Mouse (Mus musculus) forebrain, embryonic 14.5 days (tissue): ENCODE measurements around the gene Eln. TPM values are rescaled to one million over a fixed set of nuclear protein-coding genes. Genes with fewer than 3 reads are reported as not detected.

Experiments
- ATAC-seq: fragments of 200-750 bp; cut with Nextera tagmentation; 2 replicates; pipeline ENCODE4 v1.8.0; 2017; ENCODE audit warnings: mild to moderate bottlenecking, moderate library complexity
- DNase-seq: peaks from one replicate; pipeline ENCODE4 v3.0.0-alpha.2; 2015; ENCODE audit warnings: low spot score
- H3K27ac ChIP-seq: fragments of 300-500 bp; sonication (generic); 2 replicates; pipeline ENCODE4 v1.5.1; 2014; ENCODE audit warnings: low read depth, mild to moderate bottlenecking, control low read depth, low read length, moderate library complexity
- H3K27me3 ChIP-seq: fragments of 300-500 bp; sonication (generic); replicated peaks from 2 replicates; pipeline ENCODE4 v1.6.1; 2014; ENCODE audit warnings: low read length, control low read depth, mixed read lengths; ENCODE audit not compliant: control insufficient read depth, insufficient read depth
- H3K36me3 ChIP-seq: fragments of 300-500 bp; sonication (generic); 2 replicates; pipeline ENCODE4 v1.6.1; 2014; ENCODE audit warnings: low read length, control low read depth; ENCODE audit not compliant: control insufficient read depth, insufficient read depth
- H3K4me1 ChIP-seq: fragments of 300-500 bp; sonication (generic); 2 replicates; pipeline ENCODE4 v1.6.1; 2014; ENCODE audit warnings: antibody characterized with exemption, low read length, control low read depth; ENCODE audit not compliant: control insufficient read depth, insufficient read depth
- H3K4me2 ChIP-seq: fragments of 300-500 bp; sonication (generic); 2 replicates; pipeline ENCODE4 v1.6.1; 2014; ENCODE audit warnings: mild to moderate bottlenecking, control low read depth, low read length
- H3K4me3 ChIP-seq: fragments of 300-500 bp; sonication (generic); 2 replicates; pipeline ENCODE4 v1.5.1; 2014; ENCODE audit warnings: low read depth, low read length, control low read depth
- H3K9ac ChIP-seq: fragments of 300-500 bp; sonication (generic); 2 replicates; pipeline ENCODE4 v1.6.1; 2014; ENCODE audit warnings: mild to moderate bottlenecking, low read length, control low read depth, moderate library complexity
- H3K9me3 ChIP-seq: fragments of 300-500 bp; sonication (generic); replicated peaks from 2 replicates; pipeline ENCODE4 v1.6.1; 2016; ENCODE audit warnings: low read length, control low read depth, mixed read lengths; ENCODE audit not compliant: control insufficient read depth
- WGBS: fragments of 180-500 bp; shearing (Covaris S2); extraction: QIAGEN DNeasy Blood & Tissue Kit; methylation state at CpG from one replicate; pipeline ENCODE4 v1.1.7; 2014; 5-methylcytosine and 5-hydroxymethylcytosine counted together
- polyA plus RNA-seq: library from polyadenylated mRNA; unstranded; fragments of >200 nt; fragmentation: Nextera tagmentation; extraction: Ambion mirVana; gene quantifications from 2 replicates; pipeline ENCODE4 v1.2.1, GENCODE M21; 2014

The Eln gene
- polyA plus RNA-seq, 1 experiment from 2014 or later, result 4.1 TPM

DNA sequence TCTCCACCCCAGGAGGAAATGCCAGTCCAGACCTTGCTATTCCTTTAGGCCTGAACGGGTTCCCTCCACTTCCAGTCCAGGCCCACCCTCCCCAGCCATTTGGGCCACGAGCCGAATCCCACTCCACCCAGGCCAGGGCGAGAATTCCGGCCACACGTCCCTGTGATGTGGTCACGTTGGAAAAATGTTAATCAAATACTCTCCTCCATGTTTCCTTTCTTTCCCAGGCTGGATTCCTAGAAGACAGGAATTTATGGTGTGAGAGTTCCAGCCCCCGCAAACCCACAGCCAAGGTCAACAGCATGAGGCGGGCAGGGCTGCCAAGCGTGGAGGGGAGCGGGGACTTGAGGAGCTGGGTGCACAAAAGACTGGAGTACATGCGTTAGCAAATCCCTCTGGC is 25.4 kb upstream of the Eln start:
- Histone ChIP-seq H3K9ac (no peak overlapping the region), H3K4me1 (no peaks in the 10 kb centered on the region), H3K4me3 (no peak overlapping the region), H3K27me3 (no peaks in the 10 kb centered on the region), H3K4me2 (no peak overlapping the region), H3K9me3 (no peaks in the 10 kb centered on the region), H3K36me3 (no peaks in the 10 kb centered on the region), H3K27ac (no peak overlapping the region)
- ATAC-seq (no peak), DNase-seq (no peak)
- WGBS, result 88% methylated on average over 12 of the region's 12 CpGs

DNA sequence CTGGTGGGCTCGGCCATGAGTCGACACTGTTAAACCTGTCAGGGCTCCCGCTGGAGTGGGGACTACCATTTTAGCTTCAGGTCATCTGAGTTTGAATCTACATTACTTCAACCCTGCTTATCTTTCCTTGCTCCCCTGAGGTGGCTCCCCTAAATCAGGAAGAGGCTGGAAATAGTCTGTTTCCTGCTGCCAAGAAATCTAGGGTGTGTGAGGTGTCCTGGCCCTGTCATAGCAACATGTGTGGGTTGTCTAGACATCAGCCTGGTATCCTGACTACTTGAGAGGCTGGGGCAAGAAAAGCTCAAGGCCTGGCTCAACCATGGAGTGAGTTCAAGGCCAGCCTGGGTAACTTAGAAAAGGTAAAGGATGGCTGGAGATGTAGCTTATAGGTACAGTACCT is 24.6 kb upstream of the Eln start:
- Histone ChIP-seq H3K27ac (no peak overlapping the region), H3K9me3 (no peaks in the 10 kb centered on the region), H3K9ac (no peak overlapping the region), H3K4me3 (no peak overlapping the region), H3K36me3 (no peaks in the 10 kb centered on the region), H3K27me3 (no peaks in the 10 kb centered on the region), H3K4me1 (no peaks in the 10 kb centered on the region), H3K4me2 (no peak overlapping the region)
- DNase-seq, result no peak
- WGBS, result 90% methylated on average over 3 of the region's 3 CpGs
- ATAC-seq, result no peak

DNA sequence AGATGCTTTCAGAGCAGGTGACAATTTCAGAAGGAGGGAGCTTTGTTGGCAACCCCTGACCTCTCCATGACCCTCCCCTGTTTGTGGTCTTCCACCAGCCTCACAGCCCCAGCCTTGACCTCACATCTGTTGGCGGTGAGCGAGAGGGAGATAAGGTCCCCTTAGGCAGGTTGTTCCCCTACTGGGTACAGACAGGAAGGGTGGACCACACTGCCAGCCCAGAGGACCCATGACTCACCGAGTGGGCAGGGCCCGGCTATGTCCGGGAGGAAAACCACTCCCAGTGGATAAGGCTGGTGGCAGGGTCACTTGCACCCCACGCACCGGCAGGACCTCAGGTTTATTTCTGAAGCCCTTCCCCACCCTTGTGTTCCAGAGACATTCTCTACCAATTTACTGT is 22.1 kb upstream of the Eln start:
- no peak for ATAC-seq
- H3K27me3 ChIP-seq, result no peaks in the 10 kb centered on the region
- H3K4me1 ChIP-seq, result no peaks in the 10 kb centered on the region
- H3K9ac ChIP-seq, result no peak overlapping the region
- DNase-seq, result no peak
- no peak overlapping the region for H3K27ac ChIP-seq
- no peak overlapping the region for H3K4me2 ChIP-seq
- no peak overlapping the region for H3K4me3 ChIP-seq
- no peaks in the 10 kb centered on the region for H3K36me3 ChIP-seq
- no peaks in the 10 kb centered on the region for H3K9me3 ChIP-seq
- 93% methylated on average over 7 of the region's 7 CpGs for WGBS

DNA sequence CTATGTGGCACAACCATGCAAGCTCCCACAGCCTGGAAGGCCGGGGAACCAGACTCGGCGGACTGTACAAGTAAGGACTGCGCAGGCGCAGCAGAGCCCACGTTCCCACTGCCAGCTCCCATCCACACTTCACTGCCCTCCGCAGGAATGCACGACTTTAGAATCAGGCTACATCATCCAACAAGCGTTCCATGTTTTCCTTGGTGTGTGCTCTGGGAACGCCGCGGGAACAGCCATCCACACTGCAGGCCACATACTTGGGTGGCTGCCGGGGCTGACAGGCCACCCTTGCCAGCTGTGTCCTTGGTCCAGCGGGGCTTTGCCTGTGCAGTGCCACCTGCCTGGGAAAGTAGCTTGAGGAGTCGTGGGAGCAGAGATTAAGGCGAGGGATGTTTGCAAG is 18.3 kb upstream of the Eln start:
- Histone ChIP-seq H3K9ac (no peak overlapping the region), H3K36me3 (no peaks in the 10 kb centered on the region), H3K4me1 (peaks cover 4% of the 10 kb centered on the region; the same call in 1 of the 2 replicates), H3K4me2 (no peak overlapping the region), H3K4me3 (no peak overlapping the region), H3K9me3 (no peaks in the 10 kb centered on the region), H3K27me3 (no peaks in the 10 kb centered on the region), H3K27ac (no peak overlapping the region)
- DNase-seq (no peak), ATAC-seq (no peak)
- WGBS, result 87% methylated on average over 16 of the region's 16 CpGs

DNA sequence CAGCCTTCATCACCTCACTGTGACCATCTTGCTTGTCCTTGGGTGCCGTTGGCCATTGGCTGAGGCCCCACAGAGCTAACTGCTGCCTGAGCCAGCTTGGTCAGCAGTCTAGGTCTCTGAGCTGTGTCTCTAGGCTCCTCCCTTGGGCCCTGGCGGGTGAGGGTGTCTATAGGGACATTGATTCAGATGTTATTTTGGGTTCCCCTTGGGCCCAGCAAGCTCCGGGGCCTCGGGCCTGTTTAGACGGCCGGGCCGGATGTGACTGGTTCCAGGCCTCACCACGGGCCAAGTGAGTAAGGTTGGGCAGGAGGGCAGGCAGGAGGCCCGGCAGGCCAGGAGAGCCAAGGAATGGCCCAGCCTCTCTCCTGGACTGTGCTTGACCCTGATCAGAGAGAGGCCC is 16.2 kb upstream of the Eln start:
- ATAC-seq, result no peak
- Histone ChIP-seq H3K4me2 (no peak overlapping the region), H3K36me3 (no peaks in the 10 kb centered on the region), H3K4me1 (peaks cover 4% of the 10 kb centered on the region; the same call in 1 of the 2 replicates), H3K27me3 (no peaks in the 10 kb centered on the region), H3K27ac (no peak overlapping the region), H3K9ac (no peak overlapping the region), H3K4me3 (no peak overlapping the region), H3K9me3 (no peaks in the 10 kb centered on the region)
- 87% methylated on average over 9 of the region's 9 CpGs for WGBS
- DNase-seq, result no peak

DNA sequence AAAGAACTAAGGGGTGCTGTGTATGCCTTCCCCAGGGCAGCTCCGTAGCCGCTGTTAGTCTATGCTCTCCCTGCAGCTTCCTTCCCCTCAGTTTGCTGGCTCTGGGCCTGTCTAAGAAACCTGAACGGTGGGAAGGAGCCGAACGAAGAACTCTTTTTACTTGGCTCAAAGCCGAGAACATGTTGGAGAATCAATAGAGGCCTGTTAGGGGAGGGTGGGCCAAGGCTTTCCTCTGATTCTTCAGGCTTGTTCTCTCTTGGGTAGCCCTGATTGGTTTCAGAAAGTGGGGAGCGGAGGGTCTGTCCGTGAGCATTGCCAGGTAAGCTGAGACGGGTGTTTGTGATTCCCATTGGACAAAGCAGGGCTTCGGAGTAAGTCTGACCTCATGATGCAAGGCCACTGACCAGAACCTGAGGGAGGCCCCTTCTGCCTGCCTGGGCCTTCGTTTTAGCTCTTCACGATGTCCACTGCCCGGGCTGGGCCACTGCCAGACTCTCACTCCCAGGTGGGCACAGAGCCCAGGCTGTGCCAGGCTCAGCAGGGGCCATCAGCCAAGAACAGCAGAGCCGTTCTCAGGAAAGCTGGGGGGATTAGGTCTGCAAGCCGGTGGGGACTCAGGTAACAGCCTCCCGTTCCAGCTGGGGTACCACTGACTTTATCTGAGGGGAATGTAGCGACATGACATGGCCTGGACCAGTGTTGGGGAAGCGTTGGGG is 14.4 kb upstream of the Eln start:
- Histone ChIP-seq H3K27ac (peak overlapping the region; percentile 9; the same call in 1 of the 2 replicates), H3K36me3 (no peaks in the 10 kb centered on the region), H3K4me2 (no peak overlapping the region), H3K27me3 (no peaks in the 10 kb centered on the region), H3K4me1 (peaks cover 4% of the 10 kb centered on the region; the same call in 1 of the 2 replicates), H3K4me3 (no peak overlapping the region), H3K9ac (no peak overlapping the region), H3K9me3 (no peaks in the 10 kb centered on the region)
- DNase-seq (peak; percentile 62), ATAC-seq (peak; percentile 55)
- 49% methylated on average over 18 of the region's 18 CpGs for WGBS

DNA sequence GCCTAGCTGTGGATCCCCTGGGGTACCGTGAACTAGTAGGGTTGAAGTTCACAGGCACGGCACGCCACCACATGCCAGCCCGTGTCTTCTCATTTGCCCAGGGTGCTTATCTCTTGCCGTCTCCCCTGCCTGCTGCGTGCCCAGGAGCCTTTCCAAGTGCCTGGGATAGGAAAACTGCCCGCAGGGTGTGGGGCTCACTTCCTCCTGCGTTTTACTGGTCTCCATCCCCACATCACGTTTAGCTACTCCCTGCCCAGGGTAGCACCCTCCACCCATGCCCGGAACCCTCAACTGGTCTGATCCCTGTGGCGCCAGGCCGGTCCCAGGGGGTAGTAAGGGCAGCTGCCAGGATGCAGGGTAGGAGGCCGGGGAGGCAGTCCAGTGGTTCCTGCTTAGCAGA is 8.9 kb upstream of the Eln start:
- ATAC-seq (no peak), DNase-seq (no peak)
- no peaks in the 10 kb centered on the region for H3K27me3 ChIP-seq
- WGBS, result 34% methylated on average over 13 of the region's 13 CpGs
- no peak overlapping the region for H3K4me2 ChIP-seq
- no peak overlapping the region for H3K27ac ChIP-seq
- H3K36me3 ChIP-seq, result no peaks in the 10 kb centered on the region
- no peak overlapping the region for H3K9ac ChIP-seq
- H3K4me3 ChIP-seq, result no peak overlapping the region
- H3K9me3 ChIP-seq, result no peaks in the 10 kb centered on the region
- no peaks in the 10 kb centered on the region for H3K4me1 ChIP-seq

DNA sequence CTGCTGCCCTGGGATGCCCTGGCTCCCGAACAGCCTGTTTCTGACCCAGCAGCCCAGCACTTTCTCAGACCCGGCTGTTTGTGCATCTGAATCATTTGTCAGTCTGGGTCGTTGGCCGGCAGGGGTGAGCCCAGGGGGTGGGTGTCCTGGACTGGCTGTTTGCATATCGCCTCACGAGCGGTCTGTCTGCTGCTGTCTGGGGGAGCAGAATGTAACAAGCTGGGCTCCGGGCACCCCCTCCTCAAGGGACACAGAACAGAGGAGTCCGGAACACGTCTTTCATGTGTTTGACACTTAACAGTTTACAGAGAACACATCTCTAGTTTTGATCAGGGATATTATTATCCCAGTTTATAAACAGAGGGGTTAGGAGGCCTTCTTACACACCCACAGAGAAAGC is 7.0 kb upstream of the Eln start:
- 63% methylated on average over 10 of the region's 10 CpGs for WGBS
- H3K36me3 ChIP-seq, result no peaks in the 10 kb centered on the region
- no peaks in the 10 kb centered on the region for H3K27me3 ChIP-seq

DNA sequence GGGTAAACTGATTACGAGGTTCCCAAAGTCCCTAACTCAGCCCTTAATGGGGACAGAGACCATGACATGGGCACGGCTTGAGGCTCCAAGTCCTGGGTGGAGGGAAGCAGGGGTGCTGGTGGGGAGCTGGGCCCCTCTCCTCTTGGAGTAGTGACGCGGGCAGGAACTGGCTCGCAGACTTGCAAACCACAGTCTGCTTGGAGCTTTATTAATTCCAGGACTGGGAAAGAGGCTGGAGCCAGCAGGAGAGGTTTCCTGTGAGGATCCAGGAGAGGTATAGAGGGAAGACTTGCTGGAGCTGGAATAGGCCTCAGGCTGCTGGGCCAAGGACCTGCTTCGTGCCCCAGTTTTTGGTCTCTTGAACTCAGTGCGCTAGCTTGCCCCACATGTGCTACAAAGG is 3.3 kb upstream of the Eln start:
- Histone ChIP-seq H3K27me3 (no peaks in the 10 kb centered on the region), H3K36me3 (no peaks in the 10 kb centered on the region), H3K27ac (no peak overlapping the region), H3K4me3 (no peak overlapping the region), H3K4me2 (no peak overlapping the region), H3K9ac (no peak overlapping the region), H3K9me3 (no peaks in the 10 kb centered on the region), H3K4me1 (peaks cover 11% of the 10 kb centered on the region)
- WGBS, result 88% methylated on average over 7 of the region's 7 CpGs
- DNase-seq, result no peak
- ATAC-seq, result no peak

More for the DNA sequence above, 7.0 kb upstream of the Eln start:
- Histone ChIP-seq H3K4me1 (no peaks in the 10 kb centered on the region), H3K9ac (no peak overlapping the region), H3K27ac (no peak overlapping the region), H3K9me3 (no peaks in the 10 kb centered on the region), H3K4me3 (no peak overlapping the region), H3K4me2 (no peak overlapping the region)
- no peak for ATAC-seq
- DNase-seq, result no peak
